Mouse (Mus musculus) midbrain, postnatal 0 days (tissue): ENCODE data around the gene Itgb3. TPM values are rescaled to one million over a fixed set of nuclear protein-coding genes. Genes with fewer than 3 reads are reported as not detected.

Source experiments
- ATAC-seq: fragments of 200-750 bp; cut with Nextera tagmentation; 2 replicates; pipeline ENCODE4 v1.8.0; 2017; ENCODE audit warnings: moderate number of reproducible peaks, mild to moderate bottlenecking, moderate TSS enrichment, moderate library complexity; ENCODE audit not compliant: low FRiP score
- DNase-seq: peaks from one replicate; pipeline ENCODE4 v3.0.0-alpha.2; 2015; ENCODE audit warnings: low spot score
- H3K27ac ChIP-seq: fragments of 300-500 bp; sonication (generic); 2 replicates; pipeline ENCODE4 v1.5.1; 2014; ENCODE audit warnings: low read depth, mild to moderate bottlenecking, low read length, mixed read lengths
- H3K27me3 ChIP-seq: fragments of 300-500 bp; sonication (generic); 2 replicates; pipeline ENCODE4 v1.6.1; 2014; ENCODE audit warnings: low read length, control low read depth, mixed read lengths; ENCODE audit not compliant: insufficient read depth
- H3K36me3 ChIP-seq: fragments of 300-500 bp; sonication (generic); 2 replicates; pipeline ENCODE4 v1.6.1; 2014; ENCODE audit warnings: low read length, control low read depth, mixed read lengths; ENCODE audit not compliant: insufficient read depth
- H3K4me1 ChIP-seq: fragments of 300-500 bp; sonication (generic); 2 replicates; pipeline ENCODE4 v1.6.1; 2014; ENCODE audit warnings: mild to moderate bottlenecking, control low read depth, antibody characterized with exemption, low read length, mixed read lengths; ENCODE audit not compliant: insufficient read depth
- H3K4me2 ChIP-seq: fragments of 300-500 bp; sonication (generic); 2 replicates; pipeline ENCODE4 v1.6.1; 2014; ENCODE audit warnings: low read depth, mild to moderate bottlenecking, low read length, mixed read lengths; ENCODE audit not compliant: poor library complexity, severe bottlenecking
- H3K4me3 ChIP-seq: fragments of 300-500 bp; sonication (generic); 2 replicates; pipeline ENCODE4 v1.5.1; 2014; ENCODE audit warnings: low read depth, mild to moderate bottlenecking, low read length, moderate library complexity
- H3K9ac ChIP-seq: fragments of 300-500 bp; sonication (generic); replicated peaks from 2 replicates; pipeline ENCODE4 v1.6.1; 2014; ENCODE audit warnings: mild to moderate bottlenecking, low read length, moderate library complexity, mixed read lengths; ENCODE audit not compliant: poor library complexity, severe bottlenecking
- H3K9me3 ChIP-seq: fragments of 300-500 bp; sonication (generic); 2 replicates; pipeline ENCODE4 v1.6.1; 2016; ENCODE audit warnings: low read length, control low read depth
- CTCF ChIP-seq: IDR thresholded peaks from 2 replicates; pipeline ENCODE4 v1.5.1; 2016; ENCODE audit warnings: antibody characterized with exemption, mild to moderate bottlenecking
- WGBS: fragments of 180-500 bp; shearing (Covaris S2); extraction: QIAGEN DNeasy Blood & Tissue Kit; methylation state at CpG from one replicate; pipeline ENCODE4 v1.1.7; 2014; 5-methylcytosine and 5-hydroxymethylcytosine counted together
- polyA plus RNA-seq: library from polyadenylated mRNA; unstranded; fragments of >200 nt; fragmentation: Nextera tagmentation; extraction: Ambion mirVana; gene quantifications from 2 replicates; pipeline ENCODE4 v1.2.1, GENCODE M21; 2015
- total RNA-seq: library from RNA; depleted of rRNA; stranded (reverse); fragments of >200 nt; gene quantifications from 2 replicates; pipeline ENCODE4 v1.2.3, GENCODE M21; 2014

Itgb3 gene
- total and polyA plus RNA-seq, 2 experiments from 2014 or later = 0.62 to 1.5 TPM

DNA sequence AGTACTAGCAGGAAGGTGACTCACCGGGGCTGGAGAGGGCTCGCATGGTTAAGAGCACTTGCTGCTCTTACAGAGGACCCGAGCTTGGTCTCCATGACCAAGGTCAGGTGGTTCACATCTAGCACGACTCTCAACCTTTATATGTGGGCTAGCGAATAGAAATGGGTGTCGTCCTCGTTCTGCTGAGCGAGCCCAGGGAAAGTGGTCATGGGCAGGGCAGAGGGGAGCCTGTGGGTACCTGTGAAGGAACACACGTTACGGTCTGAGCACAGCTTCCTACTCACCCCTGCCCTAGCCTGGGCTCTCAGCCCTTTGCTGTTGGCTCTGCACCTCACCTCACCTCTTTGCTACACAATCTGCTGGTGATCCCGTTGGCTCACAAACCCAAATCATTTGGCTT, 54.8 kb downstream of the Itgb3 start:
- Histone ChIP-seq H3K4me3 (no peak overlapping the region), H3K27me3 (no peaks in the 10 kb centered on the region), H3K4me2 (no peak overlapping the region), H3K4me1 (no peaks in the 10 kb centered on the region), H3K27ac (no peak overlapping the region), H3K9ac (no peak overlapping the region), H3K9me3 (no peaks in the 10 kb centered on the region), H3K36me3 (no peaks in the 10 kb centered on the region)
- 95% methylated on average over 11 of the region's 11 CpGs for WGBS
- DNase-seq = no peak
- ATAC-seq = no peak
- no peak for TF ChIP-seq CTCF

DNA sequence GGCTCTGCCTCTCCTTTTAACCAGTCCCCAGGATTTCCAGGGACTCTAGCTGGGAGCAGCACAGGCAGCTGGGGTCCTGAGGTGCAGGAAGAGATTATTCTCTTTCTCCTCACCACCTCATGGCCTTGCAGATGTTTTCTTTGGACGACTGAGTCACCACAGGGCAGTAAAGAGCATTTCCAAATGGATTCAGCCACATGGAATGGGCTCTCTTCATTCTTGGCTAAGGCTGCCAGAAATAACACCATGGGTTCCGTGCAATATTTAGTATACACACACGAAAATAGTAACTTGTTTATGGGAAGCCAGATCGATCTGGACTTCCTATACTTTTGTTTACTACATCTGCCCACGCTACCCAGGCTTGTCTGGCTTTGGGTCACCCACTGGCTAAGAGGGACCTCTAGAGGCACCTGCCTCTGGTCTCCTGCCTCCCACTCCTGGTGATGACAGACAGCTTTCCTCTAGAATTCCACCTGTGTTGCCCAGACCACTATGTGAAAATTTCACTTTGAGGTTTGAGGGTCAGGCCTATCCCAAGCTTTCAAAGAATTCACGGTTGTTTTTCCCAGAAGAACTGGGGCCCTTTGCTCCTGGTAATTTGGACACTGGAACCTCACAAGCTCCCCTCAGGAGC, 55.6 kb downstream of the Itgb3 start:
- ATAC-seq = no peak
- H3K27ac ChIP-seq = no peak overlapping the region
- no peak for DNase-seq
- H3K27me3 ChIP-seq = no peaks in the 10 kb centered on the region
- no peaks in the 10 kb centered on the region for H3K36me3 ChIP-seq
- WGBS = 84% methylated on average over 6 of the region's 6 CpGs
- H3K4me2 ChIP-seq = no peak overlapping the region
- no peak overlapping the region for H3K9ac ChIP-seq
- H3K4me1 ChIP-seq = no peaks in the 10 kb centered on the region
- no peaks in the 10 kb centered on the region for H3K9me3 ChIP-seq
- TF ChIP-seq CTCF = no peak
- no peak overlapping the region for H3K4me3 ChIP-seq

DNA sequence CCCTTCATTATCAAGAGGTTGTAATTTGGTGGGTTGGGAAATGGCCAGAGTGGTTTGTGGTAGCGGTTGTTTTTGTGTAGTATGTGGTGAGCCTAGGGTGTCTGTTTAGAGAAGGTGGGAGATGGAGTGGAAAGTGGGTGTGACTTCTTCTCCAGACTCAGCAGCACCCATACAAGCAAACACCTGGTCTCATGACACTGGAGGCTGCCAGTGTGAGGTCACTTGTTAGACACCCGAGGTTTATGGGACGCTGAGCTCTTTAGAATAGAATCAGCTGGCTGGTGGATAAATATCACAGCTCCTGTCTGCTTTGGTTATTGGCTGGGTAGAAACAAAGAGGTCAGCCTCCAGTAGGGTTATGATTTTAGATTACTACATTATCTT, 56.1 kb downstream of the Itgb3 start:
- Histone ChIP-seq H3K27me3 (no peaks in the 10 kb centered on the region), H3K9ac (no peak overlapping the region), H3K36me3 (no peaks in the 10 kb centered on the region), H3K9me3 (no peaks in the 10 kb centered on the region), H3K4me1 (no peaks in the 10 kb centered on the region), H3K4me3 (no peak overlapping the region), H3K27ac (no peak overlapping the region), H3K4me2 (no peak overlapping the region)
- DNase-seq (no peak), ATAC-seq (no peak)
- TF ChIP-seq CTCF = no peak
- WGBS = 83% methylated on average over 3 of the region's 3 CpGs

DNA sequence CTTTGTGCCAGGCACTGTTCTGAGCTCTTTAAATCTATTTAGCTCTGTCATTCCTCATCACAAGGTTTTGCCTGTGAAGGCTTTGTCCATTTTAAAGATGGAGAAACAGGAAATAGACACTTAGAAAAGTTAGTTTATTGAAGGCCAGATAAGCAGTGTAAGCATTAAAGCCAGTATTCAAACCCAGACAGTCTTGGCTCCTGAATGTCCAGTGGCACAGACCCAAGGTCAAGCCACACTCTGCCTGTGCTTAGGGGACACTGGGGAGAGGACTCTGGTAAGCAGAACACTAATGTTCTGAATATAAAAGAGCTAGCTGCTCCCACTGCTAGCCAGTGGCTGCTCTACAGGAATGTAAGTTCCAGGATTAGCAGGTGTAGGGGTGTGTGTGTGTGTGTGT, 56.6 kb downstream of the Itgb3 start:
- Histone ChIP-seq H3K9ac (no peak overlapping the region), H3K27me3 (no peaks in the 10 kb centered on the region), H3K36me3 (no peaks in the 10 kb centered on the region), H3K4me1 (no peaks in the 10 kb centered on the region), H3K9me3 (no peaks in the 10 kb centered on the region), H3K27ac (no peak overlapping the region), H3K4me2 (no peak overlapping the region), H3K4me3 (no peak overlapping the region)
- DNase-seq (no peak), ATAC-seq (no peak)
- TF ChIP-seq CTCF = no peak

DNA sequence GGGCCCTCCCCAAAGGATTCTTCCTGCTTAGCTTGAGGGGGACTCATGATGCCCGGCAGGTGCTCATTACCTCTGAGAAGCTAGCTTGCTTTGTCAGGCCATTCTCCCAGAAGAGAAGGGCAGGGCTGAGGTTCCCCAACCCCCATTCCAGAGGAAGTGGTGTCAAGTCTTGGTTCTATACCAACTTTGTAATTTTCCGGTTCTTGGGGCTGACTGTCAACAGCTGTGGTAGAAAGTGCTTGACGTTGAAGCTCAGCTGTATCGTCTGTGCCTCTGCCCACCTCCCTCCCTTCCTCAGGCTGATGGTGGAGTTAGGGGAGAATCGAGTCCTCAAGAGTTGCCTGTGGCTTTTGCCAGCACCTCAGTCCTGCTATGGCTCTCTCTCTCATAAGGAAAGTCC, 59.6 kb downstream of the Itgb3 start:
- ATAC-seq = no peak
- no peak overlapping the region for H3K9ac ChIP-seq
- no peaks in the 10 kb centered on the region for H3K27me3 ChIP-seq

DNA sequence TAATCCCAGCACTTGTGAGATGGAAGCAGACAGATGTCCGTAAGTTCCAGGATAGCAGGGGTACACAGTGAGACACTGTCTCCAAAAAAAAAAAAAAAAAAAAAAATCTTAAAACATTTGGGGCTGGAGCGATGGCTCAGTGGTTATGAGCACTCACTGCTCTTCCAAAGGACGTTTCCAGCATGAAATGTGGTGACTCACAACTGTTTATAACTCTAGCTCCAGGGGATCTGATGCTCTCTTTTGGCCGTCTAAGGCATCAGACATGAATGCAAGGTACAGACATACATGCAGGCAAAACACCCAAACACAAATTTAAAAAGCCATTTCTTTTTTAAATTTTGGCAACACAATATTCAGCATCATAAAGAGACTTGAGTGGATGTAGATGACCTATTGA, 65.6 kb downstream of the Itgb3 start:
- no peak overlapping the region for H3K9ac ChIP-seq
- no peaks in the 10 kb centered on the region for H3K27me3 ChIP-seq

More for the DNA sequence above, 59.6 kb downstream of the Itgb3 start:
- no peak overlapping the region for H3K4me2 ChIP-seq
- H3K36me3 ChIP-seq = no peaks in the 10 kb centered on the region
- no peak for TF ChIP-seq CTCF
- no peaks in the 10 kb centered on the region for H3K4me1 ChIP-seq
- DNase-seq = no peak
- H3K4me3 ChIP-seq = no peak overlapping the region
- H3K27ac ChIP-seq = no peak overlapping the region
- H3K9me3 ChIP-seq = no peaks in the 10 kb centered on the region
- WGBS = 83% methylated on average over 5 of the region's 5 CpGs

More for the DNA sequence above, 65.6 kb downstream of the Itgb3 start:
- DNase-seq = no peak
- H3K36me3 ChIP-seq = no peaks in the 10 kb centered on the region
- H3K9me3 ChIP-seq = no peaks in the 10 kb centered on the region
- no peak for ATAC-seq
- WGBS = 70% methylated on average over 4 of the region's 4 CpGs
- no peak overlapping the region for H3K4me3 ChIP-seq
- H3K4me1 ChIP-seq = no peaks in the 10 kb centered on the region
- no peak for TF ChIP-seq CTCF
- H3K27ac ChIP-seq = no peak overlapping the region
- no peak overlapping the region for H3K4me2 ChIP-seq
